Mouse (Mus musculus): ENCODE data around the gene Tax1bp3.

Tax1bp3 gene

GRCm38 (mm10) chr11:73160811-73161200 is 16.1 kb upstream of the Tax1bp3 start:
- H3K27me3 ChIP-seq (ENCODE audit: control insufficient read depth, insufficient read depth, low read length, poor library complexity, severe bottlenecking): no peaks in the 10 kb centered on the region
- no peak for DNase-seq (ENCODE audit: low read depth, low spot score)

GRCm38 (mm10) chr11:73161616-73162015 is 15.3 kb upstream of the Tax1bp3 start:
- DNase-seq (ENCODE audit: low read depth, low spot score): no peak
- no peaks in the 10 kb centered on the region for H3K27me3 ChIP-seq (ENCODE audit: control insufficient read depth, insufficient read depth, low read length, poor library complexity, severe bottlenecking)

More at GRCm38 (mm10) chr11:73160811-73161200, 16.1 kb upstream of the Tax1bp3 start:
- no peaks in the 10 kb centered on the region for H3K36me3 ChIP-seq (ENCODE audit: control insufficient read depth, insufficient read depth, low read length, poor library complexity, severe bottlenecking)

GRCm38 (mm10) chr11:73162284-73162683 is 14.6 kb upstream of the Tax1bp3 start:
- DNase-seq (ENCODE audit: low read depth, low spot score): no peak
- no peaks in the 10 kb centered on the region for H3K27me3 ChIP-seq (ENCODE audit: control insufficient read depth, insufficient read depth, low read length, poor library complexity, severe bottlenecking)
- H3K36me3 ChIP-seq (ENCODE audit: control insufficient read depth, insufficient read depth, low read length, poor library complexity, severe bottlenecking): no peaks in the 10 kb centered on the region

More at GRCm38 (mm10) chr11:73161616-73162015, 15.3 kb upstream of the Tax1bp3 start:
- H3K36me3 ChIP-seq (ENCODE audit: control insufficient read depth, insufficient read depth, low read length, poor library complexity, severe bottlenecking): no peaks in the 10 kb centered on the region

DNA sequence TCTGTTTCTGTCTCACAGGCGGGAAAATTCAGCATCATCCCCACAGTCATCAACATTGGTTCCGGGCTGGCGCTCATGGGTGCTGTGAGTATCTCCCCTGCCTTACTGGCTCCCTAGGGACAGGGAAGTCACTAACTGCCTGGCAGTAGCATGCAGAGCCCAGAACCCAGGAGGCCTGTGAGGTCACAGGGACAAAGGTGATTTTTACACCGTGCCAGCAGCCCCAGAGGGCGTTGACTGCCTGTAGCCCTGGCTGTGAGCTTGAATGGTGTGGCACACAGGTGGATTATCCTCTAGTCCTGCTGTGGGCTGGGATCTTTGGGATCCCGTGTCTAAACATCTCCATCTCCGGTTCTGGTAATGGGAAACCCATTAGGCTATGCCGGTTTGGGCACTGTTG is 8.8 kb upstream of the Tax1bp3 start:
- Histone ChIP-seq H3K27me3 (ENCODE audit: control insufficient read depth, insufficient read depth, low read length, poor library complexity, severe bottlenecking) (no peaks in the 10 kb centered on the region), H3K36me3 (ENCODE audit: control insufficient read depth, insufficient read depth, low read length, poor library complexity, severe bottlenecking) (no peaks in the 10 kb centered on the region)
- no peak for DNase-seq (ENCODE audit: low read depth, low spot score)

GRCm38 (mm10) chr11:73168576-73168975 is 8.3 kb upstream of the Tax1bp3 start:
- no peak for DNase-seq (ENCODE audit: low read depth, low spot score)

GRCm38 (mm10) chr11:73169231-73169630 is 7.7 kb upstream of the Tax1bp3 start:
- H3K36me3 ChIP-seq (ENCODE audit: control insufficient read depth, insufficient read depth, low read length, poor library complexity, severe bottlenecking): no peaks in the 10 kb centered on the region
- peak; percentile 69 for DNase-seq (ENCODE audit: low read depth, low spot score)
- no peaks in the 10 kb centered on the region for H3K27me3 ChIP-seq (ENCODE audit: control insufficient read depth, insufficient read depth, low read length, poor library complexity, severe bottlenecking)

More at GRCm38 (mm10) chr11:73168576-73168975, 8.3 kb upstream of the Tax1bp3 start:
- Histone ChIP-seq H3K36me3 (ENCODE audit: control insufficient read depth, insufficient read depth, low read length, poor library complexity, severe bottlenecking) (no peaks in the 10 kb centered on the region), H3K27me3 (ENCODE audit: control insufficient read depth, insufficient read depth, low read length, poor library complexity, severe bottlenecking) (no peaks in the 10 kb centered on the region)

GRCm38 (mm10) chr11:73172186-73172585 is 4.7 kb upstream of the Tax1bp3 start:
- DNase-seq (ENCODE audit: low read depth, low spot score): no peak
- Histone ChIP-seq H3K36me3 (ENCODE audit: control insufficient read depth, insufficient read depth, low read length, poor library complexity, severe bottlenecking) (no peaks in the 10 kb centered on the region), H3K27me3 (ENCODE audit: control insufficient read depth, insufficient read depth, low read length, poor library complexity, severe bottlenecking) (no peaks in the 10 kb centered on the region)

GRCm38 (mm10) chr11:73175612-73176011 is 1.3 kb upstream of the Tax1bp3 start:
- H3K27me3 ChIP-seq (ENCODE audit: control insufficient read depth, insufficient read depth, low read length, poor library complexity, severe bottlenecking): no peaks in the 10 kb centered on the region
- no peak for DNase-seq (ENCODE audit: low read depth, low spot score)

GRCm38 (mm10) chr11:73176186-73176585 is 697 bp upstream of the Tax1bp3 start:
- DNase-seq (ENCODE audit: low read depth, low spot score): peak; percentile 22
- Histone ChIP-seq H3K27me3 (ENCODE audit: control insufficient read depth, insufficient read depth, low read length, poor library complexity, severe bottlenecking) (no peaks in the 10 kb centered on the region), H3K36me3 (ENCODE audit: control insufficient read depth, insufficient read depth, low read length, poor library complexity, severe bottlenecking) (no peaks in the 10 kb centered on the region)

More at GRCm38 (mm10) chr11:73175612-73176011, 1.3 kb upstream of the Tax1bp3 start:
- H3K36me3 ChIP-seq (ENCODE audit: control insufficient read depth, insufficient read depth, low read length, poor library complexity, severe bottlenecking): no peaks in the 10 kb centered on the region

- no peaks in the 10 kb centered on the region for H3K36me3 ChIP-seq (ENCODE audit: control insufficient read depth, insufficient read depth, low read length, poor library complexity, severe bottlenecking)
- peak; percentile 26 for DNase-seq (ENCODE audit: low read depth, low spot score)
- H3K27me3 ChIP-seq (ENCODE audit: control insufficient read depth, insufficient read depth, low read length, poor library complexity, severe bottlenecking): no peaks in the 10 kb centered on the region
Observed at GRCm38 (mm10) chr11:73177509-73177875, 609 bp downstream of the Tax1bp3 start.

DNA sequence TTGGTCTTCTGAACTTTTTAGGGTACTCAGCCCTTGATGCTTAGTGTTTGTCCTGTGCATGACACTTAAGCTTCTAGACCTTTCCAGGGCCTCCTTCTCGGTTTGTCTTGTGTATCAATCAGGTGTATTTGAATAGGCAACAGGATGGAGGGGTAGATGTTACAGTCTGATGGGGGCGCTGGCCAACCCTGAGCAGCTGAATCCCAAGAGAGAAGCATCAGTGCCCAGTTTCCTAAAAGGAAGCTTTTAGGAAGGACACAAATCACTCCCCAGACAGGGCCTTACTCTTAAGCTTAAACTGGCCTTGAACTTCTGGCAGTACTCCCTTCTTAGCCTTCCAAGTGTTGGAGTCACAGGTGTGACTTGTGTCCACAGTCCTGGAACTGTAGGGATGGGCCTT is 1.0 kb downstream of the Tax1bp3 start:
- no peaks in the 10 kb centered on the region for H3K36me3 ChIP-seq (ENCODE audit: control insufficient read depth, insufficient read depth, low read length, poor library complexity, severe bottlenecking)
- DNase-seq (ENCODE audit: low read depth, low spot score): peak; percentile 28
- no peaks in the 10 kb centered on the region for H3K27me3 ChIP-seq (ENCODE audit: control insufficient read depth, insufficient read depth, low read length, poor library complexity, severe bottlenecking)

DNA sequence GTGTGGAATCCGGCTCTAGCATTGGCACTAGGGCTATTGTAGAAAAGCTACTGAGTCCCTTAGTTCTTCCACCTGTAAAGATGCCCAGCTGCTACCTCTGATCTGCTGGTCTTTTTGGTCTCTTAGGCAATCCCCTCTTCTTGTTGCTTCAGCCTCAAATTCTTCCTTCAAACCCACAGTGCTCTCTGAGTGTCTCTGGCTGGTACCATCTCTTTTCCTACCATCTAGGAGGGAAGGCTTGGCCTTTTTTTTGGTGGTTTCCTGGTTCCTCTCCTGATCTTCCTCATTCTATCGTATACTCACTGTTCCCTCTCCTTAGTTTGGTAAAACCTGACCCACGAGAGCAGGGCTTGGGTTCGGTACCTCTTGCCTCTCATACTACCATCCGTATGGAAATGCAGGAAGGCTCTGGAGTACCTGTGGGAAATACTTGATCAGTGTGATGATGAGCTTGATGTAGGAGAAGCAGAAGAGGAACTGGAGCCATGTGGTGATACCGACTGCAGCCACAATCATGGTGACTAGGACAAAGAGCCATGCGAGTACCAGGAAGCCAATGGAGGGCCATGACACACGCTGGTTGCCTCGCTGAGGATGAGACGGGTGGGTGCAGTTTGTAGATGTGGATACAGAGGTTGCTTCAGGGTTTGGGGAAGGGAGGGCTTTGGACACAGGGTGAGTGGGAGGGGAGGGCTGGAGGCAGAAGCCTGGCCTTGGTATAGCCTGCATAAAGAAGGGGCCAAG is 9.2 kb downstream of the Tax1bp3 start:
- H3K27me3 ChIP-seq (ENCODE audit: control insufficient read depth, insufficient read depth, low read length, poor library complexity, severe bottlenecking): no peaks in the 10 kb centered on the region
- peaks cover 5% of the 10 kb centered on the region; the same call in 1 of the 2 replicates for H3K36me3 ChIP-seq (ENCODE audit: control insufficient read depth, insufficient read depth, low read length, poor library complexity, severe bottlenecking)
- no peak for DNase-seq (ENCODE audit: low read depth, low spot score)

GRCm38 (mm10) chr11:73187231-73187630 is 10.3 kb downstream of the Tax1bp3 start:
- Histone ChIP-seq H3K27me3 (ENCODE audit: control insufficient read depth, insufficient read depth, low read length, poor library complexity, severe bottlenecking) (no peaks in the 10 kb centered on the region), H3K36me3 (ENCODE audit: control insufficient read depth, insufficient read depth, low read length, poor library complexity, severe bottlenecking) (peaks cover 5% of the 10 kb centered on the region)
- DNase-seq (ENCODE audit: low read depth, low spot score): no peak

DNA sequence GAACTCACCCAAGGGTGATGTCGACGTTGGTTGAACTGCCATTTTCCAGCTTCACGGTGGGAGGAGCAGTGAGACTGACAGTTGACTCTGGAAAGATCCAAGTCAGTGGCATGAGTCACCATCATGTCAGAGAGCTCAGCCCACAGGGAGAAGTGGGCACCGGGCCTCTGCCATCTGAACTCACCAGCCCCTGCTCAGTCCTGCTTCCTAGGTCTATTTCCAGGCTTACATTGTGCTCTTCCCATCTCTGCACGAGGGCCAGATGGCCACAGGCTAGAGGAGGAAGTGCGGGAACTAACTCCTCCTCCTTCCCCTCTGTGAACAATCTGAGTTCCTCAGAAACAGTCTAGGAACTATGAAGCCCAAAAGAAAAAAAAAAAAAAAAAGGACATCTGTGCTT is 16.2 kb downstream of the Tax1bp3 start:
- Histone ChIP-seq H3K36me3 (ENCODE audit: control insufficient read depth, insufficient read depth, low read length, poor library complexity, severe bottlenecking) (peaks cover 3% of the 10 kb centered on the region; the same call in 1 of the 2 replicates), H3K27me3 (ENCODE audit: control insufficient read depth, insufficient read depth, low read length, poor library complexity, severe bottlenecking) (no peaks in the 10 kb centered on the region)
- DNase-seq (ENCODE audit: low read depth, low spot score): no peak

DNA sequence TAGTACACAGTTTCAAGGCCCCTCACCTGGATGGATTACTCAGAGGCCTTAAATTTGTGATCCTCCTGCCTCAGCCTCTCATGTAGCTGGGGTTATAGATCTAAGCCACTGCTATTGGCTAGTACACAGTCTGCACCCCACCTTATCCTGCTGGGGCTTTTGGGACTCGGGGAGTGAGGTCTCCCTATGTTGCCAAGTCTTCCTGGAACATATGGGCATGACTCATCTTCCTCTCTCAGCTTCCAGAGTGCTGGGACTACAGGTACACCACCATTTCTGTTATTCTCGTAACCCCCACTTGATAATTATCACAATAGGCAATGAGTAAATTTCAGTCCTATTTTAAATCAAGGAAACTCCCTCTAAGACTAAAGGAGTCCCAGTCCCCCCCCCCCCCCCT is 17.6 kb downstream of the Tax1bp3 start:
- no peak for DNase-seq (ENCODE audit: low read depth, low spot score)
- H3K27me3 ChIP-seq (ENCODE audit: control insufficient read depth, insufficient read depth, low read length, poor library complexity, severe bottlenecking): no peaks in the 10 kb centered on the region
- peaks cover 2% of the 10 kb centered on the region; the same call in 1 of the 2 replicates for H3K36me3 ChIP-seq (ENCODE audit: control insufficient read depth, insufficient read depth, low read length, poor library complexity, severe bottlenecking)

- 0 out of 2 replicates have a peak, but pooled peaks cover 2% of the 10 kb centered on the region for H3K36me3 ChIP-seq (ENCODE audit: control insufficient read depth, insufficient read depth, low read length, poor library complexity, severe bottlenecking)
- DNase-seq (ENCODE audit: low read depth, low spot score): no peak
- H3K27me3 ChIP-seq (ENCODE audit: control insufficient read depth, insufficient read depth, low read length, poor library complexity, severe bottlenecking): no peaks in the 10 kb centered on the region
Observed at GRCm38 (mm10) chr11:73198190-73198589, 21.3 kb downstream of the Tax1bp3 start.
